Mouse (Mus musculus) embryo, embryonic 10 days (tissue): ENCODE results near the gene Pgls.

ENCODE experiments used
- DNase-seq: peaks from one replicate; pipeline ENCODE4 v3.0.0-alpha.2; 2015; ENCODE audit warnings: low spot score

The Pgls gene

DNA sequence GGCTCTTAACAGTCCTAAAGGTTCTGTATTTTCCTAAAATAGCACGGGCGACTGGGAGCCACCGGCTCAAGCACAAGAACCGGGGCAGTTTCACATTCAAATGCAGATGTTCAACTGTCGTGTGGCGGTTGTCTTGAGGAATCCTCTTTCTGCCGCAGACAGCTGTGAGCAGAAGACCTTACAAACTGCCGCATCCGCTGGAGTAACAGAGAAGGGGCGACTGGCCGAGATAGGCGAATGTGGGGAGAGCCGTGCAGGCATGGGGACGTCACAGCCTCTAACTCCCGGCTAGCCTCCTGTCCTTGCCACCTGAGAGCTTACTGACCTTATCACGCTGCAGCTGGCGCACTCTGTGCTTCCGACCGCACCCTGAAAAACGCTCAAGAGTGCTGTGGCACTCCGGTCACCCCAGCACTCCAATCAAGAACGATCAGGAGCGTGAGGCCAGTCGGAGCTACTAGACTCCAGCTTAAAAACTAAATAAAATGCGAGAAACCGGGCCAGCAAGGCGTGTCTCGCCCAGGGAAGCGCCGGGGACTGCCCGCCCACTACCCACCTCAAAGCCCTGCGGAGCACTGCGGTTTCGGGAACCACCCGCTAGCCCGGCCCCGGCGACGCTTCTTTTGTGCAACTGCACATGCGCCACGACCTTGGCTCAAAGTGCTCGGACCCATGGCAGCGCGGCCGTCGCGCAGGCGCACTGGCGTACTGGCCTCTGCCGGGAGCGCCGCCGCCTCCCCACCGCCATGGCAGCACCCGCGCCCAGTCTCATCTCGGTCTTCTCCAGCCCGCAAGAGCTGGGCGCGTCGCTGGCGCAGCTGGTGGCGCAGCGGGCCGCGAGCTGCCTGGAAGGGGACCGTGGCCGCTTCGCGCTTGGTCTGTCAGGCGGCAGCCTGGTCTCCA lies at the start of gene Pgls:
Pgls (plus strand) TSS at position 706 of the 903 bp plus-strand sequence.
- DNase-seq, result peak; percentile 99

- DNase-seq, result peak; percentile 99
These were observed 49.2 kb upstream of the Pgls start, which contains the start of gene Mvb12a for GRCm38 (mm10) chr8:71542632-71543343. Mvb12a (plus strand) TSS chr8:71542922.

GRCm38 (mm10) chr8:71543755-71544154 lies 48.2 kb upstream of the Pgls start:
- no peak for DNase-seq

- DNase-seq, result no peak
These were observed 46.9 kb upstream of the Pgls start for GRCm38 (mm10) chr8:71545053-71545452.

GRCm38 (mm10) chr8:71547590-71547989 lies 44.4 kb upstream of the Pgls start:
- DNase-seq, result no peak

- DNase-seq, result no peak
These were observed 41.2 kb upstream of the Pgls start for GRCm38 (mm10) chr8:71550754-71551153.

- no peak for DNase-seq
These were observed 39.2 kb upstream of the Pgls start for GRCm38 (mm10) chr8:71552770-71553169.

GRCm38 (mm10) chr8:71554001-71554400 lies 38.0 kb upstream of the Pgls start:
- no peak for DNase-seq

DNA sequence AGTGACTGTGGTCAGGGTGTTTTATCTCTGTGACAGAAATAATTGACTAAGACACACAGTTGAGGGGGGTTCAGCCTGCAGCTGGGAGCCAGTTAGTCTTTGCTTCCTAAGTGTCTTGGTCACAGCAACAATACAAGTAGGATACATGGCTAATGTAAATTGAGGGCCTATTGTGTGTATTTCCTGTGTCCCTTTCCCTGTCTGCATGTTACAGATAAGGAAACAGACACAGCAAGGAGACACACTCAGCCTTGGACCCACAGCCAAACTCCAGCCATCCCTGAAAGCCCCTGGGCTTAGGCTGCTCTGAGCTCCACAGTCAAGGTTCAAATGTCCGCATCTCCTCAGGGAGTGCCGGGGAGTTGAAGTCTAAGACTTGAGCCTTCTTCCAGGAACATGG lies 37.3 kb upstream of the Pgls start:
- no peak for DNase-seq

GRCm38 (mm10) chr8:71558071-71558957 lies 33.7 kb upstream of the Pgls start, which contains the start of gene Tmem221:
Tmem221 (minus strand) TSS chr8:71558871.
- DNase-seq, result no peak

- peak; percentile 89 for DNase-seq
These were observed 32.9 kb upstream of the Pgls start for GRCm38 (mm10) chr8:71558958-71559690.

- no peak for DNase-seq
These were observed 31.9 kb upstream of the Pgls start for GRCm38 (mm10) chr8:71560071-71560470.

GRCm38 (mm10) chr8:71560765-71561164 lies 31.2 kb upstream of the Pgls start:
- no peak for DNase-seq

- peak; percentile 87 for DNase-seq
These were observed 30.6 kb upstream of the Pgls start for GRCm38 (mm10) chr8:71561401-71561800.

- peak; percentile 68 for DNase-seq
These were observed 29.2 kb upstream of the Pgls start for GRCm38 (mm10) chr8:71562751-71563150.

DNA sequence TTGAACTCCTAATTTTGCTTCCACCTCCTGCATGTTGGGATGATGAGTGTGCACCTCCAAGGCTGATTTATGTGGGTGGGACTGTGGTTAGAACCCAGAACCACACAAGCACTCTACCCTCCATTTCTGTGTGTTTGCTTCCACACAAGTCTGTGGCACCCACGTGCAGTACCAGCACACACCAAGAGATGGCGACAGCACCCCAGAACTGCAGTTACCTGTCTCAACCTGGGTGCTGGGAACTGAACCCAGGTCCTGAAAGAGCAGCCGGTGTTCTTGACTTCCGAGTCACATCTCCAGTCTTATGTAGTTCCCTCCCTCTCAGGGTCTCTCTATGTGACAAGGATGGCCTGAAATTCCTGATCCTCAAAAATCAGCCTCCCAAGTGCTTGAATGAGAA lies 28.0 kb upstream of the Pgls start:
- DNase-seq, result no peak

GRCm38 (mm10) chr8:71566501-71566900 lies 25.5 kb upstream of the Pgls start, which contains the start of gene Nxnl1:
Nxnl1 (minus strand) TSS chr8:71566601.
- DNase-seq, result no peak

DNA sequence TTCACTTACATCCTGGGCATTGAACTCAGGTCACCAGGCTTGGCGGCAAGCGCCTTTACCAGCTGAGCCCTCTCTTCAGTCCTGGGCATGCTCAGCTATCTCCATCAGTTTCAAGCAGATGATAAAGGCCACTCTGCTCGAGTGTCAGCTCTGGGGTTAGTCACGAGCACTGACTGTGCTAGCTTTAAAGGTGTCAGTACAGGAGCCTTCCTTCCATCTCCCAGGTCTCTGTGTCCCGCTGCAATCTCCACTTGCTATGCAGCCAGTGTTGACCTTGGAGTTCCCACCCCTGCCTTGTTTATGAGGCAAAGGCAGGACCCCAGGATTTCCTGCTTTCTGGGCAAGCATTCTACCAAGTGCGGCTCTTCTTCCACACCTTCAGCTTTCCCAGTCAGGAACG lies 24.4 kb upstream of the Pgls start:
- DNase-seq, result no peak

GRCm38 (mm10) chr8:71568387-71568937 lies 23.5 kb upstream of the Pgls start, which contains the start of gene Slc27a1:
Slc27a1 (plus strand) TSS chr8:71568882.
- DNase-seq, result no peak

- DNase-seq, result no peak
These were observed 23.0 kb upstream of the Pgls start for GRCm38 (mm10) chr8:71568941-71569340.
